Mouse (Mus musculus) frontal cortex, adult (tissue): ENCODE results near the gene Sorl1.

Source experiments
- ATAC-seq: cut with Nextera tagmentation; 2 replicates; pipeline ENCODE4 v1.9.2; 2017; ENCODE audit warnings: mild to moderate bottlenecking, moderate library complexity, mixed read lengths; ENCODE audit not compliant: low TSS enrichment

Gene Sorl1

GRCm38 (mm10) chr9:42054339-42055272 is 69.5 kb downstream of the Sorl1 start:
- ATAC-seq = peak; percentile 82

GRCm38 (mm10) chr9:42053591-42054190 is 70.4 kb downstream of the Sorl1 start:
- no peak for ATAC-seq

- ATAC-seq = 0 out of 2 replicates have a peak, but pooled peaks have one; percentile 7
Observed at GRCm38 (mm10) chr9:42052713-42053356, 71.3 kb downstream of the Sorl1 start.

- no peak for ATAC-seq
Observed at GRCm38 (mm10) chr9:42048542-42048941, 75.6 kb downstream of the Sorl1 start.

- ATAC-seq = no peak
Observed at GRCm38 (mm10) chr9:42047786-42048185, 76.3 kb downstream of the Sorl1 start.

- no peak for ATAC-seq
Observed at GRCm38 (mm10) chr9:42046248-42046647, 77.8 kb downstream of the Sorl1 start.

- ATAC-seq = no peak
Observed at GRCm38 (mm10) chr9:42044651-42045050, 79.4 kb downstream of the Sorl1 start.

GRCm38 (mm10) chr9:42043934-42044333 is 80.2 kb downstream of the Sorl1 start:
- ATAC-seq = no peak

- ATAC-seq = peak; percentile 80
Observed at GRCm38 (mm10) chr9:42039000-42039992, 84.8 kb downstream of the Sorl1 start.

GRCm38 (mm10) chr9:42036885-42037284 is 87.2 kb downstream of the Sorl1 start:
- ATAC-seq = no peak

- no peak for ATAC-seq
Observed at GRCm38 (mm10) chr9:42035995-42036394, 88.1 kb downstream of the Sorl1 start.

GRCm38 (mm10) chr9:42035213-42035765 is 88.8 kb downstream of the Sorl1 start:
- ATAC-seq = no peak

GRCm38 (mm10) chr9:42034116-42034520 is 90.0 kb downstream of the Sorl1 start:
- no peak for ATAC-seq

- no peak for ATAC-seq
Observed at GRCm38 (mm10) chr9:42033291-42034115, 90.6 kb downstream of the Sorl1 start.

GRCm38 (mm10) chr9:42032419-42032818 is 91.7 kb downstream of the Sorl1 start:
- no peak for ATAC-seq

- ATAC-seq = peak; percentile 41
Observed at GRCm38 (mm10) chr9:42028807-42029206, 95.3 kb downstream of the Sorl1 start.

GRCm38 (mm10) chr9:42024257-42024656 is 99.8 kb downstream of the Sorl1 start:
- no peak for ATAC-seq

- ATAC-seq = no peak
Observed at GRCm38 (mm10) chr9:42023383-42023782, 100.7 kb downstream of the Sorl1 start.

GRCm38 (mm10) chr9:42022318-42022717 is 101.8 kb downstream of the Sorl1 start:
- no peak for ATAC-seq
